Mouse (Mus musculus) liver, adult 2 months (tissue): Measurements from ENCODE around the gene Limd2.

Experiments used
- CTCF ChIP-seq: fragments of 200-500 bp; IDR thresholded peaks from 2 replicates; pipeline ENCODE4 v1.5.1; 2011; ENCODE audit warnings: low read depth, low read length, control low read depth
- POLR2A ChIP-seq: fragments of 200-500 bp; IDR thresholded peaks from 2 replicates; pipeline ENCODE4 v1.6.1; 2011; ENCODE audit warnings: low read length, control low read depth; ENCODE audit not compliant: insufficient read depth; ENCODE audit errors: extremely low read depth

GRCm38 (mm10) chr11:106157154-106157553, 3.5 kb downstream of the Limd2 start:
- TF ChIP-seq CTCF (no peak), POLR2A (no peak)
